Mouse (Mus musculus) brown adipose tissue, adult 24 weeks (tissue): Measurements from ENCODE around the gene Milr1. TPM values are rescaled to one million over a fixed set of nuclear protein-coding genes. Genes with fewer than 3 reads are reported as not detected.
A peak's percentile ranks its signal among the peaks of the same experiment; 100 is the strongest.
"Not testable (repeated sequence)": the region's sequence is repeated elsewhere in the genome, so short reads cannot be mapped to it uniquely, and the experiment has no call there.

Source experiments
- H3K27ac ChIP-seq: fragments of 200-500 bp; replicated peaks from 2 replicates; pipeline ENCODE4 v1.5.1; 2012; ENCODE audit warnings: low read depth, mild to moderate bottlenecking, low read length
- H3K4me1 ChIP-seq: fragments of 200-500 bp; 2 replicates; pipeline ENCODE4 v1.6.1; 2012; ENCODE audit warnings: low read length, mixed read lengths; ENCODE audit not compliant: control insufficient read depth, insufficient read depth, insufficient read length
- H3K4me3 ChIP-seq: fragments of 200-500 bp; 2 replicates; pipeline ENCODE4 v1.5.1; 2012; ENCODE audit warnings: low read depth, mild to moderate bottlenecking, low read length, moderate library complexity; ENCODE audit not compliant: insufficient read depth
- polyA plus RNA-seq: library from polyadenylated mRNA; stranded (reverse); fragments of >200 nt; gene quantifications from 2 replicates; pipeline ENCODE4 v1.2.4, GENCODE M21; 2012; ENCODE audit not compliant: missing spikeins, insufficient read depth, insufficient read length

The Milr1 gene
- polyA plus RNA-seq, 1 experiment: 0.95 TPM

- Histone ChIP-seq H3K4me3 (no peak overlapping the region), H3K27ac (no peak overlapping the region), H3K4me1 (peaks cover 8% of the 10 kb centered on the region; the same call in 1 of the 2 replicates)
Measured at GRCm38 (mm10) chr11:106778132-106778531, 27.1 kb downstream of the Milr1 start.

GRCm38 (mm10) chr11:106778589-106779387, 27.8 kb downstream of the Milr1 start:
- Histone ChIP-seq H3K4me3 (peak overlapping the region; percentile 80), H3K4me1 (peaks cover 11% of the 10 kb centered on the region; the same call in 1 of the 2 replicates), H3K27ac (peak overlapping the region; percentile 63)

- H3K4me3 ChIP-seq: peak within 1 kb of the TSS; percentile 80
- H3K27ac ChIP-seq: peak within 1 kb of the TSS; percentile 87
- peaks cover 11% of the 10 kb centered on the region; the same call in 1 of the 2 replicates for H3K4me1 ChIP-seq
Measured at GRCm38 (mm10) chr11:106779388-106780088, 28.5 kb downstream of the Milr1 start, which contains the start of gene Polg2. Gene Polg2 (minus strand): TSS chr11:106779537.

GRCm38 (mm10) chr11:106780089-106780425, 29.0 kb downstream of the Milr1 start:
- peak overlapping the region; percentile 80; the same call in 1 of the 2 replicates for H3K4me3 ChIP-seq
- peak overlapping the region; percentile 87 for H3K27ac ChIP-seq
- H3K4me1 ChIP-seq: peaks cover 11% of the 10 kb centered on the region; the same call in 1 of the 2 replicates

GRCm38 (mm10) chr11:106780590-106781220, 29.7 kb downstream of the Milr1 start:
- H3K4me1 ChIP-seq: peaks cover 11% of the 10 kb centered on the region; the same call in 1 of the 2 replicates
- no peak overlapping the region for H3K4me3 ChIP-seq
- H3K27ac ChIP-seq: no peak overlapping the region

GRCm38 (mm10) chr11:106782271-106782670, 31.2 kb downstream of the Milr1 start:
- H3K4me3 ChIP-seq, H3K27ac ChIP-seq: not testable (repeated sequence)
- peaks cover 11% of the 10 kb centered on the region; the same call in 1 of the 2 replicates for H3K4me1 ChIP-seq

- H3K27ac ChIP-seq: no peak overlapping the region
- no peak overlapping the region for H3K4me3 ChIP-seq
- H3K4me1 ChIP-seq: peaks cover 5% of the 10 kb centered on the region; the same call in 1 of the 2 replicates
Measured at GRCm38 (mm10) chr11:106782841-106783764, 32.1 kb downstream of the Milr1 start.

- Histone ChIP-seq H3K27ac (no peak overlapping the region), H3K4me3 (no peak overlapping the region), H3K4me1 (peaks cover 5% of the 10 kb centered on the region; the same call in 1 of the 2 replicates)
Measured at GRCm38 (mm10) chr11:106784476-106784875, 33.5 kb downstream of the Milr1 start.

- peaks cover 5% of the 10 kb centered on the region; the same call in 1 of the 2 replicates for H3K4me1 ChIP-seq
- 0 out of 2 replicates have a peak overlapping the region, but pooled peaks have one; percentile 9 for H3K4me3 ChIP-seq
- H3K27ac ChIP-seq: no peak overlapping the region
Measured at GRCm38 (mm10) chr11:106785043-106785442, 34.0 kb downstream of the Milr1 start.

- Histone ChIP-seq H3K4me1 (0 out of 2 replicates have a peak, but pooled peaks cover 3% of the 10 kb centered on the region), H3K27ac (peak overlapping the region; percentile 99), H3K4me3 (peak overlapping the region; percentile 98)
Measured at GRCm38 (mm10) chr11:106787131-106788025, 36.4 kb downstream of the Milr1 start.

- Histone ChIP-seq H3K4me1 (0 out of 2 replicates have a peak, but pooled peaks cover 3% of the 10 kb centered on the region), H3K4me3 (peak overlapping the region; percentile 98), H3K27ac (peak overlapping the region; percentile 99)
Measured at GRCm38 (mm10) chr11:106788026-106788774, 37.2 kb downstream of the Milr1 start.

- Histone ChIP-seq H3K4me1 (no peaks in the 10 kb centered on the region), H3K4me3 (peak within 1 kb of the TSS; percentile 98), H3K27ac (peak within 1 kb of the TSS; percentile 99)
Measured at GRCm38 (mm10) chr11:106788775-106789459, 37.9 kb downstream of the Milr1 start, which contains the start of the genes Ddx5 and Cep95. Gene Ddx5 (minus strand): TSS chr11:106789185. Gene Cep95 (plus strand): TSS chr11:106789252.
